Mouse (Mus musculus) cortical plate, adult 2 months (tissue): ENCODE results near the gene T2.

Source experiments
- CTCF ChIP-seq: fragments of 200-500 bp; IDR thresholded peaks from 2 replicates; pipeline ENCODE4 v1.5.1; 2011; ENCODE audit warnings: mild to moderate bottlenecking, control low read depth, low read length; ENCODE audit not compliant: insufficient read depth; ENCODE audit errors: extremely low read depth
- POLR2A ChIP-seq: fragments of 200-500 bp; IDR thresholded peaks from 2 replicates; pipeline ENCODE4 v1.6.1; 2011; ENCODE audit warnings: mild to moderate bottlenecking, low read length, control low read depth; ENCODE audit not compliant: insufficient read depth; ENCODE audit errors: extremely low read depth

DNA sequence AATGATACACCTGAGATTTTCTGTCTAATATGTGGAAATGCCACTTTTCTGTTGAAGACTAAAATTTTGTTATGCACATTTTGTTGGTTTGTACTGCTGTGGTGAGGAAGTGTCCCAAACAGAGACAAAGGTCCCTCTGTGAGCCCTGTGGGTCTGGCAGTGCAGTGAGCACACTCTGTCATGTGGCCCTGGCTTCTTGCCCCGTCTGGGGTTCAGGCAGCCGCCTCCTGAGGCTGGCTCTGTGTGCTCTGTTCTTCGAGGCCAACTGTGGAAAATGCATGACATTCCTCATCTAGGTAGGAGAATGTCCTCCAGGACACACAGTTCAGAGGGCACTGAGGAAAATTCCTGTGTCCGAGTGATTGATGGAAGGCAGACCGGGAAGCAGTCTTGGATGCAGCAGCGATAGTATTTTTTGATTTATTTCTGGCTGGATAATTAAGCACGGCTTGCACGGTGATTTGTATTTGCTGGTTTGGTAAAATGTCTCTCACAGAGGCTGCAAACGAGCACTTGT, 91.9 kb downstream of the T2 start:
- TF ChIP-seq POLR2A, result no peak
- TF ChIP-seq CTCF, result no peak
